Mouse (Mus musculus) hindbrain, embryonic 13.5 days (tissue): ENCODE measurements around the gene Gm13285. TPM values are rescaled to one million over a fixed set of nuclear protein-coding genes. Genes with fewer than 3 reads are reported as not detected.

Experiments
- polyA plus RNA-seq: library from polyadenylated mRNA; unstranded; fragments of >200 nt; fragmentation: Nextera tagmentation; extraction: Ambion mirVana; gene quantifications from 2 replicates; pipeline ENCODE4 v1.2.1, GENCODE M21; 2015

The Gm13285 gene
- polyA plus RNA-seq, 1 experiment from 2014 or later, result not detected

Other genes starting within 250 kb of the Gm13285 start
- not detected in 2 replicates for gene Ifna15, start 241.4 kb upstream of the Gm13285 start, polyA plus RNA-seq
- gene Ifna14, start 227.9 kb upstream of the Gm13285 start, polyA plus RNA-seq, result not detected in 2 replicates
- not detected in 2 replicates for gene Ifna9, start 207.3 kb upstream of the Gm13285 start, polyA plus RNA-seq
- gene Ifna12, start 196.3 kb upstream of the Gm13285 start, polyA plus RNA-seq, result not detected in 2 replicates
- gene C87499, start 165.3 kb upstream of the Gm13285 start, polyA plus RNA-seq, result not detected in 2 replicates
- gene Ifna13, start 155.2 kb upstream of the Gm13285 start, polyA plus RNA-seq, result not detected in 2 replicates
- not detected in 2 replicates for gene Ifna16, start 122.7 kb upstream of the Gm13285 start, polyA plus RNA-seq
- gene Ifna2, start 115.8 kb upstream of the Gm13285 start, polyA plus RNA-seq, result not detected in 2 replicates
- not detected in 2 replicates for gene Ifnab, start 108.3 kb upstream of the Gm13285 start, polyA plus RNA-seq
- gene Gm26566, start 77.9 kb upstream of the Gm13285 start, polyA plus RNA-seq, result 1.6 and 2.6 TPM in 2 replicates
- gene Klhl9, start 77.2 kb upstream of the Gm13285 start, polyA plus RNA-seq, result 129 and 130 TPM in 2 replicates
- not detected in 2 replicates for gene Gm13271, start 44.8 kb upstream of the Gm13285 start, polyA plus RNA-seq
- gene Gm13283, start 39.5 kb upstream of the Gm13285 start, polyA plus RNA-seq, result 0.22 TPM in 1 of 2 replicates, not detected in the other
- 0.22 TPM in 1 of 2 replicates, not detected in the other for gene Gm13290, start 25.8 kb upstream of the Gm13285 start, polyA plus RNA-seq
- gene Gm13289, start 22.7 kb upstream of the Gm13285 start, polyA plus RNA-seq, result not detected in 2 replicates
- not detected in 2 replicates for gene Gm13272, start 19.8 kb upstream of the Gm13285 start, polyA plus RNA-seq
- not detected in 2 replicates for gene Ifnz, start 17.5 kb upstream of the Gm13285 start, polyA plus RNA-seq
- gene Gm13276, start 14.0 kb upstream of the Gm13285 start, polyA plus RNA-seq, result not detected in 2 replicates
- gene Gm13277, start 11.0 kb upstream of the Gm13285 start, polyA plus RNA-seq, result not detected in 2 replicates
- gene Gm13278, start 8.1 kb upstream of the Gm13285 start, polyA plus RNA-seq, result not detected in 2 replicates
- not detected in 2 replicates for gene Gm13275, start 5.2 kb upstream of the Gm13285 start, polyA plus RNA-seq
- gene Gm13279, start 2.3 kb upstream of the Gm13285 start, polyA plus RNA-seq, result not detected in 2 replicates
- not detected in 2 replicates for gene Gm13287, start 3.6 kb downstream of the Gm13285 start, polyA plus RNA-seq
- gene Gm13288, start 5.9 kb downstream of the Gm13285 start, polyA plus RNA-seq, result not detected in 2 replicates
- gene Ifna7, start 16.6 kb downstream of the Gm13285 start, polyA plus RNA-seq, result not detected in 2 replicates
- gene Ifna11, start 20.3 kb downstream of the Gm13285 start, polyA plus RNA-seq, result not detected in 2 replicates
- not detected in 2 replicates for gene Ifna6, start 27.8 kb downstream of the Gm13285 start, polyA plus RNA-seq
- gene Ifna5, start 35.9 kb downstream of the Gm13285 start, polyA plus RNA-seq, result not detected in 2 replicates
- gene Ifna4, start 42.2 kb downstream of the Gm13285 start, polyA plus RNA-seq, result not detected in 2 replicates
- not detected in 2 replicates for gene Ifna1, start 50.4 kb downstream of the Gm13285 start, polyA plus RNA-seq
- gene Ifne, start 80.5 kb downstream of the Gm13285 start, polyA plus RNA-seq, result not detected in 2 replicates